Mouse (Mus musculus): ENCODE results near the gene Rorc.

The Rorc gene

DNA sequence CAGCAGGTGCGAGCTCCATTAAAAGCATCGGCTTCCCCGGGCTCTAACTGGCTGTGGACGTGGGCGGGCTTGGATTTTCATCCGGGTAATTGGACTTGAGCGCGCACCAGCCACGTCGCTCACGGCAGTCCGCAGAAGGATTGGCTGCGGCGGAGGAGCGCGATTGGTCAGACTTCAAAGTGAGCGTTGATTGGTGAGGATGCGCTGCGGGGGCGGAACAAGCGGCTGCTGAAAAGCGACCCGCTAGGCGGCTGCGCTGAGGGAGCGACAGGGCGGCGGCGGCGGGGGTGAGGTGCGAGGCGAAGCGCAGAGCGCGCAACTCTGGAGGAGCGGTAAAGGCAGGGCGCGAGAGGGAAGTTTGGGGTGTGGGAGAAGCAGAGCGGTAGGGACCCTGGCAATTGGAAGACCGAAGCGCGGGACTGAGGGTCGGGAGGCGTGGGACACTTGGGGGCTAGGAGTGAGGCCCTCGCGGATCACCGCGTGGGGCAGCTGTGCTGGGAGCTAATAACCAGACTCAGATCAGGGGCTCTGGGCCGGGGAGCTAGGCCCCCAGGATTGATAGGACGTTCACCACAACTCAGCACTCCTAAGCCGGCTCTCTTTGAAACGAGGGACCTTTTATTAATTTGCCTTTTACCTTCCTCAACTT, 40.6 kb downstream of the Rorc start, which contains the start of gene Tdrkh:
Gene Tdrkh (plus strand): TSS at position 243 of the 649 bp plus-strand sequence.
- in situ Hi-C loops (cut with MboI, MseI), result no loop called here

DNA sequence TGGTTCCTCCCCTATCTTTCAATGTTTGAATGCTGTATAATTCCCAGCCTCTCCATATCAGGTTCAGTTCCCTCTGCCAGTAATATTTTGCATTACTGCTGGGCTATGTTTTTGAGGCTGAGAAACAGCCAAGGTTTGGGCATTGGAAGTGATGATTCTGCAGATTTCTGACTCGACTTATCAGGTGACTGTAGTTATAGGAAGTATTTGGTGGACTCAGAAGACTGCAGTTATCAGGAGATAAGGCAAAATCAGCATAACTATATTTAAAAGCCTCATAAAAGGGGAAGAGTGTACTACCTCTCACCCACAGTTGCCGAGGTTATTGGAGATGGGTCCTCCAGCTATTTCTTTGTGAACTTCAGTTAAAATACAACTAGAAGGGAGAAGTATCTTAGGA, 58.4 kb downstream of the Rorc start:
- in situ Hi-C loops (cut with MboI, MseI), result no loop called here

DNA sequence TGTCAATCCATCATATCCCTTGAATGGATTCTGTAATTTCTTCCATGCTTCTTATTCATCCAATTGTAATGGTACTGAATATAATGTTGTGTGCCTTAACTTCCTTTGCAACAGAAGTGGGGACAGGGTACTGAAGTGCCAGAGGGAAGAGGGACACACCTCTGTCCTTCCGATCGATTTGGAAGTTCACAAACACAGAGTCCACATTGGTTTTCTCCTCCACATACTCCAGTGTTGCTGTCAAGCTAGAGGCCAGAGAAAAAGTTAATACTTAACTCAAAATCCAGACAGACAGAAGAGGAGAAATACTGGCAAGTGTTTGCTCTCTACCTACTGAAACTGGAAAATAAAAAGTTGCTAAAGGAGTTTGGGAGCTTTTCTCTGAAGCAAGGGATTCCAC, 61.7 kb downstream of the Rorc start:
- in situ Hi-C loops (cut with MboI, MseI), result no loop called here

DNA sequence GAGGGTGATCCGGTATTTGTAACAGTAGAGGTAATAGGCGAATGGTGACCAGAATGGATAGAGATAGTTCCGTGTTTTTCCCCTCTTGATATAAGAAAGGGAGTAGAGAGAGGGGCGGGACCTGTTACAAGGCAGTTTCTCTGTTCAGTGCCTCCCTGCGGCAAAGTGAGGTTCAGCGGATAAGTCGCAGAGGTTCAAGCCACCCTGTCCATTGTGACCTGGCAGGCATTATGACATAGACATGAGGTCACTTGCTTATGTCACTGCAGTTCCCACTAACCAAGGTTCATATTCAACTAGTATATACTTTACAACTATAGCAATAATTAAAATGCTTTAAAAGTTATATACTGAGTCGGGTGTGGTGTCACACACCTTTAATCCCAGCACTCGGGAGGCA, 63.8 kb downstream of the Rorc start:
- in situ Hi-C loops (cut with MboI, MseI), result no loop called here

DNA sequence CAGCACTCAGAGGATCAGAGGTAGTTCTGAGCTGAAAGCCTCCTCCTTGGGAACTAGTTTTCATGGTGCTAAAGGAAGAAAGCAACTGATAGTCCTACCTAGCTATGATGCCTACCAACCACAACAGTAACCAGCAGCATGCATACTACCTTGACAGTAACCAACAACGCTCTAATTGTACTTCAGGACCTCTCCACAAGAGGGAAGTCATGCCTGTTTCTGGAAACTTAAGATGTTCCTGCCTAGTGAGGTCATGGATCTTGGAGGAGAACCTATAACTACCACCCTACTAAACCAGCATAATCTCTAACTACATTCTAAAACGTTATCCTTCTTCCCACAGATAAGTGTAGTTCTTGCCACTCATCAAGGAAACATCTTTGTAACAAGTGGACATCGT, 68.6 kb downstream of the Rorc start:
- in situ Hi-C loops (cut with MboI, MseI), result no loop called here

DNA sequence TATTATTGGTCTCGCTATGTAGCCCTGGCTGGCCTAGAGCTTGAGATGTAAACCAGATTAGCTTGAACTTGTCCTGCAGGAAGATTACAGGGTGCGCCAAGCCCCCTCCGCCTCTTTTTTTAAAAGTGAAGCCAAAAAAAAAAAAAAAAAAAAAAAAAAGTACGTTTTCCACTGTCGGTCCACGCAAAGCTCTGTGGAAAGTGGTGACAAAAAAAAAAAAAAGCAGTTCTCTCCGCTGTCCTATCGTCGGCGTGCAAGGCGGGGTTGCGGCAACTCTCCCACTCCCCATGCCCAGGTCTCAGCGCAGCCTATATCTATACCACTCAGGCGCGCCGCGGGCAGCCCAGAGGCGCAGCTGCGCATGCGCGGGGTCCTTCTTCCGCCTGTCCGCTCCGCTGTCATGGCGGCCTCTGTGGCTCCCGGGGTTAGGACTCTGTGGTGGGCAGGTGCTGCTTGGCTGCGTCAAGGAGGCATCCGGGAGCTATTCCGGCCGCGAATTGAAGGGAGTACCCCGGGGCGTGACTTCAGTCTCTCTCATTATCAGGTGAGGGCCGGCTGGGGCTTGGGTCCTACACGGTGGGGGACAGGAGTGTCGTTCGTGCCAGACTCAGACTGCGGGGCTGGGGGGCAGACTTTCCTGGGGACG, 70.5 kb downstream of the Rorc start, which contains the start of gene Mrpl9:
Gene Mrpl9 (plus strand): TSS at position 368 of the 646 bp plus-strand sequence.
- in situ Hi-C loops (cut with MboI, MseI), result no loop called here

DNA sequence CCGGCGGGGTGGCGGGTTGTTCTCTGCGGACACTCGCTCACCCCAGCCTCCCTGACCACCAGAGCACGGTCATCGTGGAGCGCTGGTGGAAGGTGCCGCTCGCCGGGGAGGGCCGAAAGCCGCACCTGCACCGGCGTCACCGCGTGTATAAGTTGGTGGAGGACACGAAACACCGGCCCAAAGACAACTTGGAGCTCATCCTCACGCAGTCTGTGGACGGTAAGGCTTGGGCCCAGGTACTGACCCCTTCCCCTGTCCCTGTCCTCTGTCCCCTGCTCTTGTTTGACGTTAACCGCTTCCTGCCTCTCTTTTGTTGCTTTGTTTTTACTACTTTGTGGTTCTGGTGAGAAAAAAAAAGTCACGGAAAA, 71.0 kb downstream of the Rorc start, which contains the start of gene Oaz3:
Gene Oaz3 (minus strand): TSS at position 319 of the 368 bp plus-strand sequence.
- in situ Hi-C loops (cut with MboI, MseI), result no loop called here

Measured in T-helper 2 cell (primary cell).